Mouse (Mus musculus) liver, embryonic 14.5 days (tissue): ENCODE measurements around the gene Ppef2. TPM values are rescaled to one million over a fixed set of nuclear protein-coding genes. Genes with fewer than 3 reads are reported as not detected.

Experiments used
- ATAC-seq: fragments of 200-750 bp; cut with Nextera tagmentation; 2 replicates; pipeline ENCODE4 v1.8.0; 2017; ENCODE audit warnings: moderate number of reproducible peaks, mild to moderate bottlenecking, moderate library complexity; ENCODE audit not compliant: insufficient read depth
- DNase-seq, 3 experiments: peaks; one replicate each; pipeline ENCODE4 v3.0.0-alpha.2; 2012 to 2013; ENCODE audit warnings: low read depth in 3 of 3, low spot score in 3 of 3
- H3K27ac ChIP-seq: fragments of 300-500 bp; sonication (generic); 2 replicates; pipeline ENCODE4 v1.5.1; 2014; ENCODE audit warnings: moderate library complexity, mild to moderate bottlenecking, control low read depth, inconsistent platforms
- H3K27me3 ChIP-seq: fragments of 300-500 bp; sonication (generic); 2 replicates; pipeline ENCODE4 v1.6.1; 2014; ENCODE audit warnings: mild to moderate bottlenecking, low read length, moderate library complexity; ENCODE audit not compliant: control insufficient read depth, insufficient read depth
- H3K36me3 ChIP-seq: fragments of 300-500 bp; sonication (generic); replicated peaks from 2 replicates; pipeline ENCODE4 v1.6.1; 2014; ENCODE audit warnings: low read depth; ENCODE audit not compliant: control insufficient read depth, insufficient read depth
- H3K4me1 ChIP-seq, 2 experiments: fragments of 200-500 bp in 1 of 2; fragments of 300-500 bp in 1 of 2; sonication (generic) in 1 of 2; replicated peaks; 2 replicates each; pipeline ENCODE4 v1.6.1; 2012 to 2014; ENCODE audit warnings: antibody characterized with exemption in 1 of 2, inconsistent platforms in 1 of 2, low read length in 1 of 2; ENCODE audit not compliant: control insufficient read depth in 2 of 2, insufficient read depth in 2 of 2
- H3K4me2 ChIP-seq: fragments of 300-500 bp; sonication (generic); 2 replicates; pipeline ENCODE4 v1.6.1; 2014; ENCODE audit warnings: low read depth, mild to moderate bottlenecking, control low read depth, moderate library complexity
- H3K4me3 ChIP-seq, 2 experiments: fragments of 200-500 bp in 1 of 2; fragments of 300-500 bp in 1 of 2; sonication (generic) in 1 of 2; 2 replicates each; pipeline ENCODE4 v1.5.1; 2012 to 2014; ENCODE audit warnings: low read depth in 2 of 2, low read length in 2 of 2, mild to moderate bottlenecking in 2 of 2, control low read depth in 1 of 2, inconsistent platforms in 1 of 2, moderate library complexity in 1 of 2; ENCODE audit not compliant: insufficient read depth in 1 of 2
- H3K9ac ChIP-seq: fragments of 300-500 bp; sonication (generic); replicated peaks from 2 replicates; pipeline ENCODE4 v1.6.1; 2014; ENCODE audit warnings: mild to moderate bottlenecking, control low read depth, moderate library complexity
- H3K9me3 ChIP-seq: fragments of 300-500 bp; sonication (generic); 2 replicates; pipeline ENCODE4 v1.6.1; 2016; ENCODE audit warnings: low read length, mixed read lengths; ENCODE audit not compliant: control insufficient read depth
- CTCF ChIP-seq: IDR thresholded peaks from 2 replicates; pipeline ENCODE4 v1.5.1; 2016; ENCODE audit warnings: antibody characterized with exemption, low read depth, control low read depth
- EP300 ChIP-seq: IDR thresholded peaks from 2 replicates; pipeline ENCODE4 v1.6.1; 2016; ENCODE audit warnings: antibody characterized with exemption, low read depth
- WGBS: fragments of 180-500 bp; shearing (Covaris S2); extraction: QIAGEN DNeasy Blood & Tissue Kit; methylation state at CpG from one replicate; pipeline ENCODE4 v1.1.7; 2014; ENCODE audit not compliant: insufficient replicate concordance; 5-methylcytosine and 5-hydroxymethylcytosine counted together
- polyA plus RNA-seq, 2 experiments: library from polyadenylated mRNA; depleted of rRNA in 1 of 2; stranded (reverse) in 1 of 2; unstranded in 1 of 2; fragments of >200 nt; fragmentation: Nextera tagmentation in 1 of 2; extraction: Ambion mirVana in 1 of 2; gene quantifications; 2 replicates each; pipeline versions ENCODE4 v1.2.1 to v1.2.3; 2012 to 2014

The Ppef2 gene
- polyA plus RNA-seq, 2 experiments, result 0.13 TPM; not detected in 1

- DNase-seq (no peak), ATAC-seq (no peak)
- WGBS, result 52% methylated on average over 7 of the region's 7 CpGs
These were observed 14.4 kb upstream of the Ppef2 start for GRCm38 (mm10) chr5:92270496-92270895.

GRCm38 (mm10) chr5:92263761-92264359 is 7.8 kb upstream of the Ppef2 start:
- Histone ChIP-seq H3K4me2 (no peak overlapping the region), H3K36me3 (no peaks in the 10 kb centered on the region), H3K27ac (no peak overlapping the region), H3K4me3 (no peak overlapping the region), H3K9ac (no peak overlapping the region), H3K9me3 (no peaks in the 10 kb centered on the region), H3K27me3 (peaks cover 4% of the 10 kb centered on the region; the same call in 1 of the 2 replicates), H3K4me1 (no peaks in the 10 kb centered on the region)
- DNase-seq, result no peak
- WGBS, result 66% methylated on average over 4 of the region's 4 CpGs
- ATAC-seq, result no peak
- TF ChIP-seq EP300 (no peak), CTCF (no peak)

More at GRCm38 (mm10) chr5:92270496-92270895, 14.4 kb upstream of the Ppef2 start:
- Histone ChIP-seq H3K36me3 (no peaks in the 10 kb centered on the region), H3K27me3 (no peaks in the 10 kb centered on the region), H3K9me3 (no peaks in the 10 kb centered on the region), H3K4me2 (no peak overlapping the region), H3K9ac (no peak overlapping the region), H3K4me3 (no peak overlapping the region), H3K27ac (no peak overlapping the region), H3K4me1 (no peaks in the 10 kb centered on the region)
- TF ChIP-seq EP300, result no peak
- TF ChIP-seq CTCF, result no peak

GRCm38 (mm10) chr5:92262646-92263045 is 6.6 kb upstream of the Ppef2 start:
- no peaks in the 10 kb centered on the region for H3K9me3 ChIP-seq
- no peak for TF ChIP-seq CTCF
- TF ChIP-seq EP300, result no peak
- no peak overlapping the region for H3K4me2 ChIP-seq
- DNase-seq (no peak), ATAC-seq (no peak)
- H3K9ac ChIP-seq, result no peak overlapping the region
- peaks cover 4% of the 10 kb centered on the region; the same call in 1 of the 2 replicates for H3K27me3 ChIP-seq
- no peak overlapping the region for H3K4me3 ChIP-seq
- no peak overlapping the region for H3K27ac ChIP-seq
- 68% methylated on average over 8 of the region's 8 CpGs for WGBS
- H3K4me1 ChIP-seq, result no peaks in the 10 kb centered on the region
- no peaks in the 10 kb centered on the region for H3K36me3 ChIP-seq

- peaks cover 4% of the 10 kb centered on the region; the same call in 1 of the 2 replicates for H3K27me3 ChIP-seq
These were observed 1.6 kb downstream of the Ppef2 start for GRCm38 (mm10) chr5:92254476-92254875.

DNA sequence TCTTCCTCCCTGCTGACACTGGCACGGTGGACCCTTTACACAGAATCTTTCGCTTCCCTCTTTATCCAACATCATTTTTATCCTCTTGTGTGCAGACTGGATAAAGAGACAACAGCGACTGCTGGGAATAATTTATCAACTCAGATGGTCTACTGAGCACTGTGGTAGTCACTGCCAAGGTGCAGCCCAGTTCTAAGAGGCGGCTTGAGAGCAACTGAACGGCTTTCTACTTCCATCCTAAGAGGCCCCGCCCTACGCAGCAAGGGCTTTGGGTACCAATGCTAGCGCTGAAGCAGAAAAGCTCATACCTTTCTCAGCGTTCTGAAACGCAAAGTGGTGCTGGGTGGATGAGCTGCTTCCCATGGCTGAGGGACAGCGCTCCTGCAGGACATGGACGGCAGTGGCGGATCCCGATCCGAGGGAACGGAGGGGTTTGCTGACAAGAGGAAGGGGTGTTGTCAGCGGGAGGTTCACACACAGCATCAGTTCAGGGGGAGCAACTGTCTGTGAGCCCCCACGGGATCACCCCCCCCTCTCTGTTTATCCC is 3.2 kb downstream of the Ppef2 start:
- Histone ChIP-seq H3K36me3 (no peaks in the 10 kb centered on the region), H3K9ac (no peak overlapping the region), H3K27me3 (peaks cover 2% of the 10 kb centered on the region; the same call in 1 of the 2 replicates), H3K27ac (no peak overlapping the region), H3K9me3 (no peaks in the 10 kb centered on the region; the same call in 1 of the 2 replicates), H3K4me3 (no peak overlapping the region), H3K4me1 (no peaks in the 10 kb centered on the region), H3K4me2 (no peak overlapping the region)
- ATAC-seq (no peak), DNase-seq (no peak)
- WGBS, result 19% methylated on average over 18 of the region's 18 CpGs
- TF ChIP-seq EP300 (no peak), CTCF (peak; percentile 46; the same call in 1 of the 2 replicates)

More at GRCm38 (mm10) chr5:92254476-92254875, 1.6 kb downstream of the Ppef2 start:
- 31% methylated on average over 6 of the region's 6 CpGs for WGBS
- Histone ChIP-seq H3K9me3 (no peaks in the 10 kb centered on the region; the same call in 1 of the 2 replicates), H3K9ac (no peak overlapping the region), H3K27ac (no peak overlapping the region), H3K4me1 (no peaks in the 10 kb centered on the region), H3K4me3 (no peak overlapping the region), H3K36me3 (no peaks in the 10 kb centered on the region), H3K4me2 (no peak overlapping the region)
- TF ChIP-seq CTCF, result no peak
- TF ChIP-seq EP300, result no peak
- ATAC-seq, result no peak
- DNase-seq, result no peak
